Mouse (Mus musculus): ENCODE measurements around the gene Entpd3.

DNA sequence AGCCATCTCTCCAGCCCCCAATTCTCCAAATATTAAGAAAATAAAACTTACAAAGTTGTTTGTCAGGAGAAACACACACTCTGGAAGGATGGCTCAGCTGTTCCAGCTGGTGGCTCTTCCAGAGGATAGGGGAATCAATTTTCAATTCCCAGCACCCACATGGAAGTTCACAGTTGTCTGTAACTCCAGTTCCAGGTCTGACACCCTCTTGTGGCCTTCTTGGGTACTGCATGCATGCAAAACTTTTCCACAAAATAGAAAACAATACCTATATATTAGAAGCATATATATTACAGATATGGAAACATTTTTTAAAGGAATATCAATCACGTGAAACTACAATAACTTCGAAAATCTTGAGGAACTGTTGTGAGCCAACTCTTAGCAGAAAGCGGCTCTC lies 27.8 kb upstream of the Entpd3 start:
- TF ChIP-seq CTCF (IDR thresholded peaks at IDR 0.05; ENCODE audit: low read depth): peak; percentile 74
- TF ChIP-seq EP300 (optimal IDR thresholded peaks at IDR 0.05): no peak
